Mouse (Mus musculus): Measurements from ENCODE around the gene Cd200r1.

DNA sequence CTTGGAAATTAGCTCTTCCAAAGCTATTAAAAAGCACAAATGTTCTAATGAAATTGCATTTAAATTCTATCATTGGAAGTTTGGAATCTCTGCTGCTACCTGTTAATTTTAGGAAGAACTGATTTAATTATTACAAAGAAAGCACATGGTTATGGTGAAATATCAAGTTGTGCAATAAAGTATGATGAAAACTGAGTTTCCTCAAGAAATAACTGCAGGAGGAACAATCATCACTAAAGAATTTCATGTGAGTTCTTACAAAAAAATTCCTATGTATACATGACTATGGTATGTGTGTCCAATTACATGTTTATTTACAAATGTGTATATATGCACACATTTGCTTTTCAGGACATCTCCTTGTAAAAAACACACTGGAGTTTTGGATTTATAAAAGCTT is 28.9 kb downstream of the Cd200r1 start:
- TF ChIP-seq CTCF (IDR thresholded peaks at IDR 0.05; ENCODE audit: borderline replicate concordance, insufficient read depth, low read depth, low read length) (no peak), POLR2A (IDR thresholded peaks at IDR 0.05; ENCODE audit: borderline replicate concordance, insufficient read depth, low read length) (no peak)
